Mouse (Mus musculus) lung, adult 2 months (tissue): ENCODE data around the gene Apex1.

Experiments used
- CTCF ChIP-seq: fragments of 200-500 bp; IDR thresholded peaks from 2 replicates; pipeline ENCODE4 v1.5.1; 2011; ENCODE audit warnings: mild to moderate bottlenecking, low read length, control low read depth; ENCODE audit not compliant: insufficient read depth
- POLR2A ChIP-seq: fragments of 200-500 bp; IDR thresholded peaks from 2 replicates; pipeline ENCODE4 v1.6.1; 2011; ENCODE audit warnings: low read depth, mild to moderate bottlenecking, control low read depth, low read length, borderline replicate concordance; ENCODE audit errors: extremely low read depth

DNA sequence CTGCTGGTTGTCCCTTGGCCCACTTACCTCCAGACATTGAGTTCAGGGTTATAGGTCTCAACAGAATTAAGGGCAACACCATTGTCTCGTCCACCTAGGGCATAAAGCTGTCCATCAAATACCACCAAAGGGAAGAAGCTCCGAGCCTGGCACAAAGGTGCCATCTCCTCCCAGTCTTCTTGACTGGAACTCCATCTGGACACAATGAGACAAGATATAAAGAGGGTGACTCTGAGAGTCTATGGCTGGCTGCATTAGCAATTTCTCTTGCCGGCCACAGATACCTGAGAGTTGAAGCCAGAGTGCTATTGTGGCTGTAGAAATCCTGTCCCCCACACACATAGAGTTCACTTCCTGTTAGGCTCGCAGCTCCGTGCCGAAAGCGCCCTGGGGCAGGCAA is 32.7 kb upstream of the Apex1 start:
- no peak for TF ChIP-seq CTCF
- no peak for TF ChIP-seq POLR2A
